Mouse (Mus musculus): ENCODE data around the gene Ttc7b. TPM values are rescaled to one million over a fixed set of nuclear protein-coding genes. Genes with fewer than 3 reads are reported as not detected.

Ttc7b gene
- total and polyA plus RNA-seq, 2 experiments, result 7.7 to 10.7 TPM

DNA sequence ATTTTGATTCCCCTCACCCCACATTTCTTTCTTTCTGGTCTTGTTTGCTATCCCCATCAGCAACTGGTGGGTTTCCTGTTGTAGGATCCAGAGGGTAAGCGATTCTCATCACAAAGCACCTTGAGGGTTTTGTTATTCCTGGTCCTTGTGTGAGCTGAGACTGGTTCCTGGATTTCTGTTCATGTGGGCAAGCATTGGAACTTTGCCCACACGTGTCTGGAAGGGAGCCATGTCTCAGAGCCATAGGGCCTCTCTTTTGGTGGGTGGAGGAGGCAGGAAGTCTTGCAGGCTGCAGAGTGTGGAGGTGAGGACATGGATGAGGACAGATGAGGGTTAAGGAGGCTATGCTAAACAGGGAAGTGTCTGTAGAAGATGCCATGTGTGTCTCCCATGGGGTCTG is 260.5 kb downstream of the Ttc7b start:
- DNase-seq (ENCODE audit: extremely low read depth, low read depth, low spot score), result no peak
- H3K27me3 ChIP-seq (ENCODE audit: control insufficient read depth, insufficient read depth, low read length), result no peaks in the 10 kb centered on the region
- no peaks in the 10 kb centered on the region for H3K79me2 ChIP-seq (ENCODE audit: control insufficient read depth, insufficient read depth, low read length)
- H3K27ac ChIP-seq (replicated peaks; ENCODE audit: insufficient read depth, low read depth, low read length), result no peak overlapping the region
- no peak overlapping the region for H3K4me3 ChIP-seq (ENCODE audit: insufficient read depth, low read depth, low read length)
- H3K9ac ChIP-seq (ENCODE audit: low read depth, low read length), result no peak overlapping the region
- WGBS, result 62% methylated on average over 2 of the region's 2 CpGs
- no peaks in the 10 kb centered on the region for H3K4me1 ChIP-seq (ENCODE audit: control insufficient read depth, insufficient read depth, low read length)
- no peaks in the 10 kb centered on the region for H3K36me3 ChIP-seq (ENCODE audit: control insufficient read depth, insufficient read depth, low read length)
- TF ChIP-seq POLR2A (IDR thresholded peaks at IDR 0.05; ENCODE audit: extremely low read depth, insufficient read depth, low read length) (no peak), CTCF (IDR thresholded peaks at IDR 0.05; ENCODE audit: low read depth, low read length) (no peak)

GRCm38 (mm10) chr12:100257779-100258178 is 262.8 kb downstream of the Ttc7b start:
- Histone ChIP-seq H3K27me3 (ENCODE audit: control insufficient read depth, insufficient read depth, low read length) (no peaks in the 10 kb centered on the region), H3K36me3 (ENCODE audit: control insufficient read depth, insufficient read depth, low read length) (no peaks in the 10 kb centered on the region), H3K9ac (ENCODE audit: low read depth, low read length) (no peak overlapping the region), H3K27ac (replicated peaks; ENCODE audit: insufficient read depth, low read depth, low read length) (no peak overlapping the region), H3K4me1 (ENCODE audit: control insufficient read depth, insufficient read depth, low read length) (no peaks in the 10 kb centered on the region), H3K4me3 (ENCODE audit: insufficient read depth, low read depth, low read length) (no peak overlapping the region), H3K79me2 (ENCODE audit: control insufficient read depth, insufficient read depth, low read length) (no peaks in the 10 kb centered on the region)
- 72% methylated on average over 3 of the region's 3 CpGs for WGBS
- no peak for TF ChIP-seq POLR2A (IDR thresholded peaks at IDR 0.05; ENCODE audit: extremely low read depth, insufficient read depth, low read length)
- TF ChIP-seq CTCF (IDR thresholded peaks at IDR 0.05; ENCODE audit: low read depth, low read length), result no peak
- no peak for DNase-seq (ENCODE audit: extremely low read depth, low read depth, low spot score)

DNA sequence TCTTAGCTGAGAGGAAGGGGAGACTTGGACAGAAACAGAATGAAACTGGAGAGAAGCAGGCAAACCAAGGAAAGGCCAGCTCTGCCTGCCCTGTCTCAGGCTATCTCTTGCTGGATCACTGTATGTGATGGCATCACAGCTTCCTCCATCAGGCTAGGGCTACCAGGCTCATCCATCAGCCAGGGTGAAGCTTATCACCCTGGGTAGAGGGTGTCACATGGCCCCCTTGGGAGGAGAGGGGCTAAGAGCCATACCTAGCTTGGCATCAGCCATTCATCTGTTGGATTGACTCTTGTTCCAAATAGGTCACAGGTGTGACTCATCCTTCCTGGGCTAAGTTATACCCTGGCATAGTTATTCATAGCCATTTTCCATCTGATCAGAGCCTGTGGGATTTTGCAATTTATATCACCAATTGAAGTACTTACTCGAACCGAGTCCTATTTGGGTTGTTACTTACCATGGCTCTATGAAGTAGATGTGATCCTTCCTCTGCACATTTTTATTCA is 265.1 kb downstream of the Ttc7b start:
- DNase-seq (ENCODE audit: extremely low read depth, low read depth, low spot score), result no peak
- no peaks in the 10 kb centered on the region for H3K36me3 ChIP-seq (ENCODE audit: control insufficient read depth, insufficient read depth, low read length)
- H3K4me1 ChIP-seq (ENCODE audit: control insufficient read depth, insufficient read depth, low read length), result no peaks in the 10 kb centered on the region
- WGBS, result 93% methylated on average over 2 of the region's 2 CpGs
- no peak overlapping the region for H3K9ac ChIP-seq (ENCODE audit: low read depth, low read length)
- H3K4me3 ChIP-seq (ENCODE audit: insufficient read depth, low read depth, low read length), result no peak overlapping the region
- no peaks in the 10 kb centered on the region for H3K27me3 ChIP-seq (ENCODE audit: control insufficient read depth, insufficient read depth, low read length)
- no peaks in the 10 kb centered on the region for H3K79me2 ChIP-seq (ENCODE audit: control insufficient read depth, insufficient read depth, low read length)
- no peak overlapping the region for H3K27ac ChIP-seq (replicated peaks; ENCODE audit: insufficient read depth, low read depth, low read length)
- no peak for TF ChIP-seq CTCF (IDR thresholded peaks at IDR 0.05; ENCODE audit: low read depth, low read length)
- TF ChIP-seq POLR2A (IDR thresholded peaks at IDR 0.05; ENCODE audit: extremely low read depth, insufficient read depth, low read length), result no peak

GRCm38 (mm10) chr12:100254471-100254870 is 266.2 kb downstream of the Ttc7b start:
- H3K4me3 ChIP-seq (ENCODE audit: insufficient read depth, low read depth, low read length), result no peak overlapping the region
- no peaks in the 10 kb centered on the region for H3K4me1 ChIP-seq (ENCODE audit: control insufficient read depth, insufficient read depth, low read length)
- no peak overlapping the region for H3K9ac ChIP-seq (ENCODE audit: low read depth, low read length)
- 91% methylated on average over 4 of the region's 4 CpGs for WGBS
- no peak for DNase-seq (ENCODE audit: extremely low read depth, low read depth, low spot score)
- no peaks in the 10 kb centered on the region for H3K79me2 ChIP-seq (ENCODE audit: control insufficient read depth, insufficient read depth, low read length)
- TF ChIP-seq CTCF (IDR thresholded peaks at IDR 0.05; ENCODE audit: low read depth, low read length) (no peak), POLR2A (IDR thresholded peaks at IDR 0.05; ENCODE audit: extremely low read depth, insufficient read depth, low read length) (no peak)
- no peak overlapping the region for H3K27ac ChIP-seq (replicated peaks; ENCODE audit: insufficient read depth, low read depth, low read length)
- no peaks in the 10 kb centered on the region for H3K36me3 ChIP-seq (ENCODE audit: control insufficient read depth, insufficient read depth, low read length)
- no peaks in the 10 kb centered on the region for H3K27me3 ChIP-seq (ENCODE audit: control insufficient read depth, insufficient read depth, low read length)

Other genes with a start within 250 kb of the Ttc7b start
- 1.7 and 2.0 TPM in 2 replicates for gene Rps6ka5, start 206.2 kb upstream of the Ttc7b start, total RNA-seq (2014; rRNA removed)
- gene Rps6ka5, start 206.2 kb upstream of the Ttc7b start, polyA plus RNA-seq (2012; rRNA removed), result 0.24 and 0.29 TPM in 2 replicates